Mouse (Mus musculus) heart, postnatal 0 days (tissue): Measurements from ENCODE around the gene Pafah1b1. TPM values are rescaled to one million over a fixed set of nuclear protein-coding genes. Genes with fewer than 3 reads are reported as not detected.

Experiments
- ATAC-seq: fragments of 200-750 bp; cut with Nextera tagmentation; 2 replicates; pipeline ENCODE4 v1.8.0; 2017; ENCODE audit warnings: low read depth, moderate number of reproducible peaks, moderate library complexity; ENCODE audit not compliant: insufficient read depth
- DNase-seq: peaks from one replicate; pipeline ENCODE4 v3.0.0-alpha.2; 2016; ENCODE audit warnings: low spot score
- H3K27ac ChIP-seq: fragments of 300-500 bp; sonication (generic); 2 replicates; pipeline ENCODE4 v1.5.1; 2014; ENCODE audit warnings: low read depth, mild to moderate bottlenecking
- H3K27me3 ChIP-seq: fragments of 300-500 bp; sonication (generic); 2 replicates; pipeline ENCODE4 v1.6.1; 2014; ENCODE audit warnings: low read length, mixed read lengths; ENCODE audit not compliant: control insufficient read depth, insufficient read depth
- H3K36me3 ChIP-seq: fragments of 300-500 bp; sonication (generic); replicated peaks from 2 replicates; pipeline ENCODE4 v1.6.1; 2014; ENCODE audit warnings: low read length, mixed read lengths; ENCODE audit not compliant: control insufficient read depth, insufficient read depth
- H3K4me1 ChIP-seq: fragments of 300-500 bp; sonication (generic); 2 replicates; pipeline ENCODE4 v1.6.1; 2014; ENCODE audit warnings: antibody characterized with exemption; ENCODE audit not compliant: control insufficient read depth, insufficient read depth
- H3K4me2 ChIP-seq: fragments of 300-500 bp; sonication (generic); 2 replicates; pipeline ENCODE4 v1.6.1; 2014; ENCODE audit warnings: low read depth, mild to moderate bottlenecking, low read length, moderate library complexity
- H3K4me3 ChIP-seq: fragments of 300-500 bp; sonication (generic); 2 replicates; pipeline ENCODE4 v1.5.1; 2014; ENCODE audit warnings: low read depth, low read length
- H3K9ac ChIP-seq: fragments of 300-500 bp; sonication (generic); replicated peaks from 2 replicates; pipeline ENCODE4 v1.6.1; 2014; ENCODE audit warnings: low read depth, low read length, mixed read lengths
- H3K9me3 ChIP-seq: fragments of 300-500 bp; sonication (generic); replicated peaks from 2 replicates; pipeline ENCODE4 v1.6.1; 2016; ENCODE audit warnings: low read length; ENCODE audit not compliant: control insufficient read depth
- CTCF ChIP-seq: IDR thresholded peaks from 2 replicates; pipeline ENCODE4 v1.5.1; 2016; ENCODE audit warnings: antibody characterized with exemption, control low read depth, low read depth
- EP300 ChIP-seq: IDR thresholded peaks from 2 replicates; pipeline ENCODE4 v1.6.1; 2016; ENCODE audit warnings: antibody characterized with exemption, low read depth
- WGBS: fragments of 180-500 bp; shearing (Covaris S2); extraction: QIAGEN DNeasy Blood & Tissue Kit; methylation state at CpG from one replicate; pipeline ENCODE4 v1.1.7; 2014; 5-methylcytosine and 5-hydroxymethylcytosine counted together
- polyA plus RNA-seq: library from polyadenylated mRNA; unstranded; fragments of >200 nt; fragmentation: Nextera tagmentation; extraction: Ambion mirVana; gene quantifications from 2 replicates; pipeline ENCODE4 v1.2.1, GENCODE M21; 2015
- total RNA-seq: library from RNA; depleted of rRNA; stranded (reverse); fragments of >200 nt; gene quantifications from 2 replicates; pipeline ENCODE4 v1.2.3, GENCODE M21; 2014; ENCODE audit warnings: low replicate concordance

Gene Pafah1b1
- total and polyA plus RNA-seq, 2 experiments from 2014 or later, result 62.9 to 78.4 TPM

DNA sequence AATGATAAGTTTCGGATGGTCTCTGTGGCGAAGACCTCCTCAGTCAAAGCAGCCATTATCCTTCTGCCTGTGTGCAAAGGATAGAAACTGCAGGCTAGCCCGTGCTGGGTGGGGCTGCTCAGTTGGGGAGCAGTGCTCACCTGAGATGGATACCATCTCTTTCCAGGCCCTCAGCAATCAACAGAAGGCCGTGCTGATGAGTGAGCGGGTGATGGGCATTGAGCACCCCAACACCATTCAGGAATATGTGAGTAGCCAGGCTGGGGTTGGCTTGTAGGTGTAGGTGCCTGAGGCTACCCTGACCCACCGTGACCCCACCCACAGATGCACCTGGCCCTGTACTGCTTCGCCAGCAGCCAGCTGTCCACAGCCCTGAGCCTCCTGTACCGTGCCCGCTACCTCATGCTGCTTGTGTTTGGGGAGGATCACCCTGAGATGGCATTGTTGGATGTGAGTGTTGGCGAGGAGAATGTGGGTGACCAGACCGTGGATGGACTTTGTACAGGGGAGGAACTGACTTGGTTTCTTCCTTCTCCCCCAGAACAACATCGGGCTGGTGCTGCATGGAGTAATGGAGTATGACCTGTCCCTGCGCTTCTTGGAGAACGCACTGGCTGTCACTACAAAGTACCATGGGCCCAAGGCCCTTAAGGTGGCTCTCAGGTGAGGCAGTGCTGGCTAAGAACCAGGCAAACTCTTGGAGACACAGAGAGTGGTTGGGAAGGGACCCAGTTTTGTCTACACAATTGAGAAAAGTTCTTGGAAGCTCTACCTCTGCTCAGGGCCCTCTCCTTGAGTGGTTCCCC, 57.5 kb downstream of the Pafah1b1 start:
- no peak overlapping the region for H3K9ac ChIP-seq
- no peaks in the 10 kb centered on the region for H3K9me3 ChIP-seq
- WGBS, result 96% methylated on average over 14 of the region's 14 CpGs
- H3K4me3 ChIP-seq, result no peak overlapping the region
- H3K4me1 ChIP-seq, result no peaks in the 10 kb centered on the region
- TF ChIP-seq EP300, result no peak
- TF ChIP-seq CTCF, result no peak
- no peaks in the 10 kb centered on the region for H3K27me3 ChIP-seq
- H3K36me3 ChIP-seq, result peaks cover 87% of the 10 kb centered on the region
- DNase-seq, result no peak
- H3K27ac ChIP-seq, result no peak overlapping the region
- ATAC-seq, result no peak
- no peak overlapping the region for H3K4me2 ChIP-seq

DNA sequence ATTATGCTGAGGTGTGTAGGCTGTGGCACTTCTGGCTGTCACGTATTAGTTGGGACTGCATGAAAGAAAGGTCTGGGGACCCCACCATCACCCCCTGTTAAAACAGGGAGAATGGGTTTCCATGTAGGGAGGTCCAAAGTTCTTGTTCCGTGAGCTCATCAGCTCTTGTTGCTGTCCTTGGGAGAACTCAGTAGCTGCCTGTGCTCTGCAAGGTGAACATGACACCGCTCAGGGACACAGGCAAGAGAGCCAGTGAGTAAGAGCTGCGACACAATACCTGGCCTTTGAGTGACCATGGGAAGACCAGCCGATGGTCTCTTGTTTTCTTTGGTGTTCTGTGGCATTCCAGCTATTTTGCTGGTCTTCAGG, 58.2 kb downstream of the Pafah1b1 start:
- no peaks in the 10 kb centered on the region for H3K27me3 ChIP-seq
- no peaks in the 10 kb centered on the region for H3K4me1 ChIP-seq
- ATAC-seq (no peak), DNase-seq (no peak)
- no peak for TF ChIP-seq CTCF
- peaks cover 94% of the 10 kb centered on the region for H3K36me3 ChIP-seq
- WGBS, result 91% methylated on average over 5 of the region's 5 CpGs
- H3K4me3 ChIP-seq, result no peak overlapping the region
- H3K4me2 ChIP-seq, result no peak overlapping the region
- H3K9ac ChIP-seq, result no peak overlapping the region
- no peaks in the 10 kb centered on the region for H3K9me3 ChIP-seq
- no peak overlapping the region for H3K27ac ChIP-seq

DNA sequence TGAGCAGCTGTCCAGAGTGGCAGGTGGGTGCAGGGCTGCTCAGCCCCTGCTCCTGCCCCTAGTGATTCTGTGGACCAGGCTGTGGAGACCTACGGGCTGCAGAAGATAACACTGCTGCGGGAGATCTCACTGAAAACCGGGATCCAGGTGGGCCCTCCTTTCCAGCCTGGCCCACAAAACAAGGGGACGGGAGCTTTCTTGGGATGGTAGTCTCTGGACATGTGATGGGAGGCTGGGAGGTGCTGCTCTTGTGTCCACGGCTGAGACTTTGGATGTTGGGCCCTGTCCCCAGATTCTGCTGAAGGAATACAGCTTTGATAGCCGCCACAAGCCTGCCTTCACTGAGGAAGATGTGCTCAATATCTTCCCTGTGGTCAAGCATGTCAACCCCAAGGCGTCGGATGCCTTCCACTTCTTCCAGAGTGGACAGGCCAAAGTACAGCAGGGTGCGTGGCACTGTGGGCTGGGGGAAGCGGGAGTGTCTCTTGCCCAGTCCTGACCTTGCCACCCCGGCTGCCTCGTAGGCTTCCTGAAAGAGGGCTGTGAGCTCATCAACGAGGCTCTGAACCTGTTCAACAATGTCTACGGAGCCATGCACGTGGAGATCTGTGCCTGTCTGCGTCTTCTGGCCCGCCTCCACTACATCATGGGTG, 58.7 kb downstream of the Pafah1b1 start:
- Histone ChIP-seq H3K36me3 (peaks cover 99% of the 10 kb centered on the region), H3K4me1 (no peaks in the 10 kb centered on the region)

DNA sequence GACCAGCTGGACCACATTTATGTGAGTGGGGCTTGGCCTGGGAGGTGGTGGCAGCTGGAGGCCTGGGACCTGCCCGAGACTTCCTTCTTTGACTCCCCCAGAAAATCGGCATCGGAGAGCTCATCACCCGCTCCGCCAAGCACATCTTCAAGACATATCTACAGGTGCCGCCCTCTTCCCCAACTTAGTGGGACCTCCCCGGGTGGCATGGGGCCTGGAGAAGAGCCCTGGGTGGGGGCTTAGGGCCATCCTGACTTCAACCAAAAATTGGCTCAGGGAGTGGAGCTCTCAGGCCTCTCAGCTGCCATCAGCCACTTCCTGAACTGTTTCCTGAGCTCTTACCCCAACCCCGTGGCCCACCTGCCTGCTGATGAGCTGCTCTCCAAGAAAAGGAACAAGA, 59.6 kb downstream of the Pafah1b1 start:
- Histone ChIP-seq H3K36me3 (peaks cover 100% of the 10 kb centered on the region), H3K9ac (no peak overlapping the region), H3K27ac (no peak overlapping the region), H3K4me3 (no peak overlapping the region), H3K9me3 (no peaks in the 10 kb centered on the region), H3K27me3 (no peaks in the 10 kb centered on the region), H3K4me1 (no peaks in the 10 kb centered on the region), H3K4me2 (no peak overlapping the region)
- TF ChIP-seq CTCF (no peak), EP300 (no peak)
- no peak for DNase-seq
- no peak for ATAC-seq
- WGBS, result 88% methylated on average over 8 of the region's 8 CpGs

More for the DNA sequence above, 58.7 kb downstream of the Pafah1b1 start:
- TF ChIP-seq CTCF (no peak), EP300 (no peak)
- no peak for ATAC-seq
- Histone ChIP-seq H3K27me3 (no peaks in the 10 kb centered on the region), H3K4me3 (no peak overlapping the region), H3K9ac (no peak overlapping the region), H3K4me2 (no peak overlapping the region), H3K27ac (no peak overlapping the region), H3K9me3 (no peaks in the 10 kb centered on the region)
- 89% methylated on average over 17 of the region's 17 CpGs for WGBS
- DNase-seq, result no peak

DNA sequence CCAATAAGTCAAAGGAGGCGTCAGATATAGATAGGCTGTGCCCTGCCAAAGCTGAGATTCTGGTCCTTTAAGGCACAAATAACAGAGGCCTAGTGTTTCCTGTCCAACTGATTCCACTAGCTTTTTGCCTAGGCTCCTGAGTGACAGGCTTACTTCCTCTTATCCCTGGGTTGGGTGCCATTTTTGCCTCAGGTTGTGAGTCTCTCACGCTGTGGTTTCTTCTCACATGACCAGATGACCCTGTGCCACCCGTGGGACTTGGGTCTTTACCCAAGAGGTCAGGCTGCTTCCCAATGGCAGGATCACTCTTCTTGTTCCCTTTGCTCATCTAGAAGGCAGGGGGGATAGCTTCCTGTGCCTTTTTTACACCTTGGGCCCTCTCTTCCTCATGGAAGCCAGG, 60.2 kb downstream of the Pafah1b1 start:
- Histone ChIP-seq H3K9ac (no peak overlapping the region), H3K4me2 (no peak overlapping the region), H3K9me3 (no peaks in the 10 kb centered on the region), H3K27ac (no peak overlapping the region), H3K36me3 (peaks cover 100% of the 10 kb centered on the region), H3K4me1 (no peaks in the 10 kb centered on the region), H3K4me3 (no peak overlapping the region), H3K27me3 (no peaks in the 10 kb centered on the region)
- no peak for DNase-seq
- no peak for ATAC-seq
- 87% methylated on average over 3 of the region's 3 CpGs for WGBS
- TF ChIP-seq EP300 (no peak), CTCF (no peak)
